In the genomic region with DNA sequence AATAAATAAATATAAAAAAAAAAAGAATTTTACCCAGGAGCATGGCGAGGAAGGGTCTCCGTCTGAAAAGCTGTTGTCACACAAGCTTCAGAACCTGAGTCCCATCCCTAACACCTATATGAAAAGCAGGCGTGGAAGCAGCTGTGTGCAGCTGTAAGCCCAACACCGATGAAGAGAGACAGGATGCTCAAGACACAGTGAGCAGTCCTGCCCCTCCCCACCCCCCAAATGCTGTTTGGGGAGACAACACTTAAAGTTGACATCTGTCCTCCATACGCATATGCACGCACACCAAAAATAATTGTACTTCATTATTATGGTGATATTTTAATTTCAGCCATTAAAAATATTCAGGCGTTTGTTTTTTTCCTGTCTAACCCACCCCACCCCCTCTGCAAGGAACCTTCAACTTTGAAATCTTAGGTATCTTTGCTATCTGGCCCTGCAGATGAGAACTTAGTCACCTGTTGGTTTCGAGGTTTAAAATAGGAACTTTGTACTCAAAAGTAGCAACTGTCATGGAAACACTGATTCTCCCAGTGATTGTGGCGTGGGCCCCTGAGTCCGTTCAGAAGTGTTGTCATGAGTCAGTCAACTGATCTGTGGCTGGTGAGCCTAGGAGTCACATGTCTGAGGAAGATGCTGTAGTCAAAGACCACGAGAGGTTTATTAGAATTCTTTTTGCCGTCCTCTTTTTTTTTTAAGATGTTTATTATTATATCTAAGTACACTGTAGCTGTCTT, we compare ENCODE assay signal across 21 mouse cellular contexts.
"Had no signal": no experiment of that assay in that cellular context is flagged by ENCODE, and none has a peak within 500 bp of the region (broad histone marks: within the 10 kb centered on the region; RNA-seq: fewer than 3 reads in every experiment).

No protein-coding gene starts in this region.

- H3K4me1 ChIP-seq: limb, embryonic 12.5 days; limb, embryonic 15.5 days; midbrain, embryonic 13.5 days; neural tube, embryonic 13.5 days had no signal

- DNase-seq: kidney, postnatal 14 days; kidney, postnatal 4 days; left cerebral cortex, postnatal 4 days; liver, postnatal 0 days; lung, embryonic 14.5 days; retina, postnatal 1 day; right cerebral cortex, postnatal 25 days; spleen, adult 18-20 months; thymus, postnatal 25 days had no signal

- H3K27ac ChIP-seq: limb, embryonic 12.5 days; limb, embryonic 15.5 days; liver, embryonic 14.5 days; macrophage; midbrain, embryonic 10.5 days; midbrain, embryonic 13.5 days; neural tube, embryonic 13.5 days; stomach, postnatal 0 days had no signal

- H3K9ac ChIP-seq: limb, embryonic 12.5 days; limb, embryonic 15.5 days; liver, embryonic 14.5 days; liver, postnatal 0 days; lung, embryonic 14.5 days; midbrain, embryonic 13.5 days; neural tube, embryonic 13.5 days had no signal

- H3K27me3 ChIP-seq: limb, embryonic 12.5 days; limb, embryonic 15.5 days; midbrain, embryonic 13.5 days; neural tube, embryonic 13.5 days had no signal

- H3K36me3 ChIP-seq: limb, embryonic 12.5 days; limb, embryonic 15.5 days; midbrain, embryonic 10.5 days; midbrain, embryonic 13.5 days; neural tube, embryonic 13.5 days had no signal

- ATAC-seq: liver, postnatal 0 days; lung, postnatal 0 days; midbrain, embryonic 13.5 days; midbrain, embryonic 16.5 days had no signal

- H3K9me3 ChIP-seq: limb, embryonic 12.5 days; limb, embryonic 15.5 days; midbrain, embryonic 10.5 days; midbrain, embryonic 13.5 days; neural tube, embryonic 13.5 days had no signal

- H3K4me2 ChIP-seq: limb, embryonic 12.5 days; limb, embryonic 15.5 days; liver, embryonic 11.5 days; lung, embryonic 14.5 days; midbrain, embryonic 13.5 days; neural tube, embryonic 13.5 days had no signal

- H3K4me3 ChIP-seq: limb, embryonic 12.5 days; limb, embryonic 15.5 days; midbrain, embryonic 10.5 days; midbrain, embryonic 13.5 days; myocyte; neural tube, embryonic 13.5 days had no signal
